Mouse (Mus musculus) WW6 (cell line): ENCODE measurements around the gene Acad12.
"Not testable (repeated sequence)": the region's sequence is repeated elsewhere in the genome, so short reads cannot be mapped to it uniquely, and the experiment has no call there.

ENCODE experiments used
- DNase-seq: peaks from one replicate; pipeline ENCODE4 v3.0.0-alpha.2; 2013; ENCODE audit warnings: low read depth, low spot score

Gene Acad12

GRCm38 (mm10) chr5:121618592-121619513 lies at the start of gene Acad12:
Gene Acad12, minus strand, starts transcription at chr5:121618938.
- peak; percentile 39 for DNase-seq

GRCm38 (mm10) chr5:121668411-121668810 lies 49.7 kb upstream of the Acad12 start:
- no peak for DNase-seq

- no peak for DNase-seq
These were observed 48.3 kb upstream of the Acad12 start for GRCm38 (mm10) chr5:121667067-121667466.

- DNase-seq = no peak
These were observed 46.2 kb upstream of the Acad12 start for GRCm38 (mm10) chr5:121664971-121665370.

GRCm38 (mm10) chr5:121664078-121664477 lies 45.3 kb upstream of the Acad12 start:
- DNase-seq = no peak

GRCm38 (mm10) chr5:121663456-121663855 lies 44.7 kb upstream of the Acad12 start:
- DNase-seq = no peak

- no peak for DNase-seq
These were observed 42.8 kb upstream of the Acad12 start for GRCm38 (mm10) chr5:121661494-121661893.

- DNase-seq = no peak
These were observed 42.1 kb upstream of the Acad12 start for GRCm38 (mm10) chr5:121660897-121661254.

- peak; percentile 70 for DNase-seq
These were observed 41.5 kb upstream of the Acad12 start, which contains the start of the genes Acad10 and Brap for GRCm38 (mm10) chr5:121660059-121660896. Gene Acad10, minus strand, starts transcription at chr5:121660514. Gene Brap, plus strand, starts transcription at chr5:121660563.

- not testable (repeated sequence) for DNase-seq
These were observed 38.9 kb upstream of the Acad12 start for GRCm38 (mm10) chr5:121657656-121658055.

GRCm38 (mm10) chr5:121656866-121657265 lies 38.1 kb upstream of the Acad12 start:
- not testable (repeated sequence) for DNase-seq

- no peak for DNase-seq
These were observed 35.8 kb upstream of the Acad12 start for GRCm38 (mm10) chr5:121654526-121654925.

- DNase-seq = no peak
These were observed 30.4 kb upstream of the Acad12 start for GRCm38 (mm10) chr5:121649134-121649533.

GRCm38 (mm10) chr5:121639601-121640000 lies 20.9 kb upstream of the Acad12 start:
- DNase-seq = no peak

GRCm38 (mm10) chr5:121637296-121637695 lies 18.6 kb upstream of the Acad12 start:
- no peak for DNase-seq

GRCm38 (mm10) chr5:121634668-121635067 lies 15.9 kb upstream of the Acad12 start:
- no peak for DNase-seq

- DNase-seq = no peak
These were observed 14.1 kb upstream of the Acad12 start for GRCm38 (mm10) chr5:121632804-121633203.

- not testable (repeated sequence) for DNase-seq
These were observed 12.4 kb upstream of the Acad12 start for GRCm38 (mm10) chr5:121631106-121631647.

GRCm38 (mm10) chr5:121627871-121628270 lies 9.1 kb upstream of the Acad12 start:
- DNase-seq = peak; percentile 43

- DNase-seq = no peak
These were observed 4.5 kb upstream of the Acad12 start for GRCm38 (mm10) chr5:121623241-121623640.

- DNase-seq = no peak
These were observed 2.4 kb upstream of the Acad12 start for GRCm38 (mm10) chr5:121621102-121621501.

GRCm38 (mm10) chr5:121614921-121615320 lies 3.8 kb downstream of the Acad12 start:
- not testable (repeated sequence) for DNase-seq
